Mouse (Mus musculus): ENCODE results near the gene Ankle2. TPM values are rescaled to one million over a fixed set of nuclear protein-coding genes. Genes with fewer than 3 reads are reported as not detected.

Ankle2 gene
- polyA plus RNA-seq, 1 experiment from 2014 or later = 12.9 TPM

GRCm38 (mm10) chr5:110274846-110275245 lies 44.0 kb downstream of the Ankle2 start:
- H3K9ac ChIP-seq (ENCODE audit: low read depth, low read length) = no peak overlapping the region
- no peaks in the 10 kb centered on the region for H3K9me3 ChIP-seq (ENCODE audit: control insufficient read depth, low read length)
- no peak overlapping the region for H3K27ac ChIP-seq (ENCODE audit: low read length)
- no peak overlapping the region for H3K4me2 ChIP-seq (ENCODE audit: low read depth, low read length)
- WGBS = 74% methylated on average over 2 of the region's 2 CpGs
- H3K36me3 ChIP-seq (ENCODE audit: control insufficient read depth, insufficient read depth, low read length) = no peaks in the 10 kb centered on the region
- H3K4me3 ChIP-seq (ENCODE audit: low read length) = no peak overlapping the region
- H3K4me1 ChIP-seq (ENCODE audit: control insufficient read depth, insufficient read depth, low read length) = no peaks in the 10 kb centered on the region
- ATAC-seq = no peak
- H3K27me3 ChIP-seq (replicated peaks; ENCODE audit: control insufficient read depth, insufficient read depth, low read length) = no peaks in the 10 kb centered on the region

- no peak overlapping the region for H3K9ac ChIP-seq (ENCODE audit: low read depth, low read length)
- ATAC-seq = no peak
- H3K4me2 ChIP-seq (ENCODE audit: low read depth, low read length) = no peak overlapping the region
- no peaks in the 10 kb centered on the region for H3K4me1 ChIP-seq (ENCODE audit: control insufficient read depth, insufficient read depth, low read length)
- no peak overlapping the region for H3K27ac ChIP-seq (ENCODE audit: low read length)
- no peaks in the 10 kb centered on the region for H3K27me3 ChIP-seq (replicated peaks; ENCODE audit: control insufficient read depth, insufficient read depth, low read length)
- H3K36me3 ChIP-seq (ENCODE audit: control insufficient read depth, insufficient read depth, low read length) = no peaks in the 10 kb centered on the region
- no peak overlapping the region for H3K4me3 ChIP-seq (ENCODE audit: low read length)
- no peaks in the 10 kb centered on the region for H3K9me3 ChIP-seq (ENCODE audit: control insufficient read depth, low read length)
- WGBS = 79% methylated on average over 2 of the region's 2 CpGs
Observed at GRCm38 (mm10) chr5:110276391-110276790, 45.6 kb downstream of the Ankle2 start.

GRCm38 (mm10) chr5:110276910-110277309 lies 46.1 kb downstream of the Ankle2 start:
- ATAC-seq = no peak
- Histone ChIP-seq H3K36me3 (ENCODE audit: control insufficient read depth, insufficient read depth, low read length) (no peaks in the 10 kb centered on the region), H3K9me3 (ENCODE audit: control insufficient read depth, low read length) (no peaks in the 10 kb centered on the region), H3K4me3 (ENCODE audit: low read length) (no peak overlapping the region), H3K9ac (ENCODE audit: low read depth, low read length) (no peak overlapping the region), H3K4me1 (ENCODE audit: control insufficient read depth, insufficient read depth, low read length) (no peaks in the 10 kb centered on the region), H3K4me2 (ENCODE audit: low read depth, low read length) (no peak overlapping the region), H3K27ac (ENCODE audit: low read length) (no peak overlapping the region), H3K27me3 (replicated peaks; ENCODE audit: control insufficient read depth, insufficient read depth, low read length) (no peaks in the 10 kb centered on the region)
- 90% methylated on average over 1 of the region's 1 CpGs for WGBS

- Histone ChIP-seq H3K4me2 (ENCODE audit: low read depth, low read length) (no peak overlapping the region), H3K4me1 (ENCODE audit: control insufficient read depth, insufficient read depth, low read length) (peaks cover 11% of the 10 kb centered on the region), H3K9ac (ENCODE audit: low read depth, low read length) (no peak overlapping the region), H3K9me3 (ENCODE audit: control insufficient read depth, low read length) (no peaks in the 10 kb centered on the region), H3K4me3 (ENCODE audit: low read length) (no peak overlapping the region), H3K27ac (ENCODE audit: low read length) (no peak overlapping the region), H3K27me3 (replicated peaks; ENCODE audit: control insufficient read depth, insufficient read depth, low read length) (peaks cover 2% of the 10 kb centered on the region; the same call in 1 of the 2 replicates), H3K36me3 (ENCODE audit: control insufficient read depth, insufficient read depth, low read length) (no peaks in the 10 kb centered on the region)
- 84% methylated on average over 2 of the region's 2 CpGs for WGBS
- no peak for ATAC-seq
Observed at GRCm38 (mm10) chr5:110281984-110282383, 51.2 kb downstream of the Ankle2 start.

- Histone ChIP-seq H3K27me3 (replicated peaks; ENCODE audit: control insufficient read depth, insufficient read depth, low read length) (peaks cover 2% of the 10 kb centered on the region; the same call in 1 of the 2 replicates), H3K4me1 (ENCODE audit: control insufficient read depth, insufficient read depth, low read length) (peaks cover 13% of the 10 kb centered on the region), H3K9me3 (ENCODE audit: control insufficient read depth, low read length) (no peaks in the 10 kb centered on the region), H3K27ac (ENCODE audit: low read length) (no peak overlapping the region), H3K36me3 (ENCODE audit: control insufficient read depth, insufficient read depth, low read length) (no peaks in the 10 kb centered on the region), H3K4me3 (ENCODE audit: low read length) (peak overlapping the region; percentile 83; the same call in 1 of the 2 replicates), H3K9ac (ENCODE audit: low read depth, low read length) (no peak overlapping the region), H3K4me2 (ENCODE audit: low read depth, low read length) (peak overlapping the region; percentile 99)
- ATAC-seq = no peak
- 5% methylated on average over 4 of the region's 4 CpGs for WGBS
Observed at GRCm38 (mm10) chr5:110284536-110284935, 53.7 kb downstream of the Ankle2 start.

- ATAC-seq = no peak
- Histone ChIP-seq H3K4me3 (ENCODE audit: low read length) (peak overlapping the region; percentile 83), H3K27ac (ENCODE audit: low read length) (no peak overlapping the region; the same call in 1 of the 2 replicates), H3K27me3 (replicated peaks; ENCODE audit: control insufficient read depth, insufficient read depth, low read length) (peaks cover 2% of the 10 kb centered on the region; the same call in 1 of the 2 replicates), H3K4me1 (ENCODE audit: control insufficient read depth, insufficient read depth, low read length) (peaks cover 13% of the 10 kb centered on the region), H3K4me2 (ENCODE audit: low read depth, low read length) (peak overlapping the region; percentile 99), H3K9ac (ENCODE audit: low read depth, low read length) (peak overlapping the region; percentile 74), H3K9me3 (ENCODE audit: control insufficient read depth, low read length) (no peaks in the 10 kb centered on the region), H3K36me3 (ENCODE audit: control insufficient read depth, insufficient read depth, low read length) (no peaks in the 10 kb centered on the region)
- 4% methylated on average over 15 of the region's 15 CpGs for WGBS
Observed at GRCm38 (mm10) chr5:110285156-110285555, 54.4 kb downstream of the Ankle2 start.

- peak; percentile 99 for ATAC-seq
- Histone ChIP-seq H3K4me1 (ENCODE audit: control insufficient read depth, insufficient read depth, low read length) (peaks cover 13% of the 10 kb centered on the region), H3K9ac (ENCODE audit: low read depth, low read length) (peak within 1 kb of the TSS; percentile 91), H3K9me3 (ENCODE audit: control insufficient read depth, low read length) (no peaks in the 10 kb centered on the region), H3K4me2 (ENCODE audit: low read depth, low read length) (peak within 1 kb of the TSS; percentile 99), H3K36me3 (ENCODE audit: control insufficient read depth, insufficient read depth, low read length) (no peaks in the 10 kb centered on the region), H3K4me3 (ENCODE audit: low read length) (peak within 1 kb of the TSS; percentile 83), H3K27me3 (replicated peaks; ENCODE audit: control insufficient read depth, insufficient read depth, low read length) (peaks cover 2% of the 10 kb centered on the region; the same call in 1 of the 2 replicates), H3K27ac (ENCODE audit: low read length) (peak within 1 kb of the TSS; percentile 37; the same call in 1 of the 2 replicates)
- under 1% methylated on average over 56 of the region's 64 CpGs for WGBS
Observed at GRCm38 (mm10) chr5:110285770-110286445, 55.1 kb downstream of the Ankle2 start, which contains the start of the genes Pxmp2 and Pole. Gene Pxmp2 (minus strand): TSS chr5:110286186. Gene Pole (plus strand): TSS chr5:110286306.

- H3K9me3 ChIP-seq (ENCODE audit: control insufficient read depth, low read length) = no peaks in the 10 kb centered on the region
- peak overlapping the region; percentile 83 for H3K4me3 ChIP-seq (ENCODE audit: low read length)
- no peaks in the 10 kb centered on the region for H3K36me3 ChIP-seq (ENCODE audit: control insufficient read depth, insufficient read depth, low read length)
- H3K4me1 ChIP-seq (ENCODE audit: control insufficient read depth, insufficient read depth, low read length) = peaks cover 13% of the 10 kb centered on the region
- H3K27me3 ChIP-seq (replicated peaks; ENCODE audit: control insufficient read depth, insufficient read depth, low read length) = peaks cover 2% of the 10 kb centered on the region; the same call in 1 of the 2 replicates
- H3K27ac ChIP-seq (ENCODE audit: low read length) = no peak overlapping the region; the same call in 1 of the 2 replicates
- peak; percentile 83 for ATAC-seq
- WGBS = 1% methylated on average over 28 of the region's 31 CpGs
- H3K9ac ChIP-seq (ENCODE audit: low read depth, low read length) = peak overlapping the region; percentile 91
- peak overlapping the region; percentile 99 for H3K4me2 ChIP-seq (ENCODE audit: low read depth, low read length)
Observed at GRCm38 (mm10) chr5:110286446-110287083, 55.8 kb downstream of the Ankle2 start.

- H3K4me3 ChIP-seq (ENCODE audit: low read length) = peak overlapping the region; percentile 83
- no peaks in the 10 kb centered on the region for H3K36me3 ChIP-seq (ENCODE audit: control insufficient read depth, insufficient read depth, low read length)
- 64% methylated on average over 2 of the region's 2 CpGs for WGBS
- H3K27ac ChIP-seq (ENCODE audit: low read length) = no peak overlapping the region
- peak overlapping the region; percentile 99 for H3K4me2 ChIP-seq (ENCODE audit: low read depth, low read length)
- no peaks in the 10 kb centered on the region for H3K9me3 ChIP-seq (ENCODE audit: control insufficient read depth, low read length)
- peaks cover 2% of the 10 kb centered on the region; the same call in 1 of the 2 replicates for H3K27me3 ChIP-seq (replicated peaks; ENCODE audit: control insufficient read depth, insufficient read depth, low read length)
- ATAC-seq = no peak
- H3K9ac ChIP-seq (ENCODE audit: low read depth, low read length) = peak overlapping the region; percentile 91
- H3K4me1 ChIP-seq (ENCODE audit: control insufficient read depth, insufficient read depth, low read length) = peaks cover 13% of the 10 kb centered on the region
Observed at GRCm38 (mm10) chr5:110287084-110287475, 56.3 kb downstream of the Ankle2 start.
